9 mouse cellular contexts compared by ENCODE assay signal in genomic region chr4:46919144-46919543, GRCm38 (mm10).
DNase-seq lines count a peak whose midpoint lies in the region; ATAC-seq and TF ChIP-seq lines count a peak whose summit lies in the region.
"Had no signal": no experiment of that assay in that cellular context is flagged by ENCODE, and none has a peak within 500 bp of the region (broad histone marks: within the 10 kb centered on the region; RNA-seq: fewer than 3 reads in every experiment).

No protein-coding gene starts in this region.

- TF ChIP-seq CTCF in liver, embryonic 14.5 days (IDR thresholded peaks at IDR 0.05; ENCODE audit: low read depth) = 0 out of 2 replicates have a peak, but pooled peaks have one; percentile 8

- no peak for DNase-seq in liver, embryonic 14.5 days (ENCODE audit: low read depth in 3 of 3, low spot score in 3 of 3)
- DNase-seq in liver, embryonic 11.5 days (ENCODE audit: low spot score) = no peak
- DNase-seq in forebrain, embryonic 11.5 days (ENCODE audit: low spot score) = peak; percentile 51
- DNase-seq in left cerebral cortex, postnatal 25 days (ENCODE audit: low spot score in 2 of 2) = peak; percentile 61 to 74
- DNase-seq in right cerebral cortex, postnatal 14 days = peak; percentile 43
- no peak for DNase-seq in urinary bladder, postnatal 36 days (ENCODE audit: low spot score in 2 of 2)
- no peak for DNase-seq in lung, postnatal 14 days
- DNase-seq in thymus, postnatal 0 days (ENCODE audit: low spot score) = no peak

- no peak overlapping the region for H3K4me2 ChIP-seq in liver, embryonic 14.5 days (ENCODE audit: low read depth)
- H3K4me2 ChIP-seq in liver, embryonic 11.5 days = no peak overlapping the region
- H3K4me2 ChIP-seq in forebrain, embryonic 11.5 days (ENCODE audit: low read depth, low read length, severe bottlenecking) = no peak overlapping the region

- H3K4me3 ChIP-seq in liver, embryonic 14.5 days (ENCODE audit: insufficient read depth in 1 of 2, low read depth in 2 of 2, low read length in 2 of 2) = no peak overlapping the region
- no peak overlapping the region for H3K4me3 ChIP-seq in liver, embryonic 11.5 days (ENCODE audit: low read depth, low read length)
- H3K4me3 ChIP-seq in forebrain, embryonic 11.5 days (ENCODE audit: low read depth, low read length) = no peak overlapping the region

- H3K27ac ChIP-seq in liver, embryonic 14.5 days = no peak overlapping the region
- no peak overlapping the region for H3K27ac ChIP-seq in liver, embryonic 11.5 days (ENCODE audit: low read depth, low read length)
- H3K27ac ChIP-seq in forebrain, embryonic 11.5 days (ENCODE audit: low read depth, low read length) = no peak overlapping the region

- no peak for ATAC-seq in liver, embryonic 14.5 days (ENCODE audit: insufficient read depth)
- no peak for ATAC-seq in liver, embryonic 11.5 days (replicated peaks; ENCODE audit: low FRiP score)
- ATAC-seq in forebrain, embryonic 11.5 days (replicated peaks; ENCODE audit: low FRiP score) = no peak
- ATAC-seq: lung, postnatal 0 days had no signal

- no peaks in the 10 kb centered on the region for H3K27me3 ChIP-seq in liver, embryonic 14.5 days (ENCODE audit: control insufficient read depth, insufficient read depth, low read length)
- H3K27me3 ChIP-seq in liver, embryonic 11.5 days (replicated peaks; ENCODE audit: control insufficient read depth, insufficient read depth, low read length) = no peaks in the 10 kb centered on the region
- H3K27me3 ChIP-seq in forebrain, embryonic 11.5 days (ENCODE audit: control insufficient read depth, insufficient read depth, low read length) = no peaks in the 10 kb centered on the region

- no peak for TF ChIP-seq EP300 in liver, embryonic 14.5 days (IDR thresholded peaks at IDR 0.05; ENCODE audit: low read depth)

- H3K36me3 ChIP-seq in liver, embryonic 14.5 days (replicated peaks; ENCODE audit: control insufficient read depth, insufficient read depth, low read depth) = no peaks in the 10 kb centered on the region
- H3K36me3 ChIP-seq in liver, embryonic 11.5 days (ENCODE audit: control insufficient read depth, insufficient read depth, low read length) = no peaks in the 10 kb centered on the region
- H3K36me3 ChIP-seq in forebrain, embryonic 11.5 days (ENCODE audit: control insufficient read depth, insufficient read depth, low read length) = no peaks in the 10 kb centered on the region

- 67% methylated on average over 8 of the region's 8 CpGs for WGBS in liver, embryonic 14.5 days (ENCODE audit: insufficient replicate concordance)
- 68% methylated on average over 8 of the region's 8 CpGs for WGBS in liver, embryonic 11.5 days
- 61% methylated on average over 8 of the region's 8 CpGs for WGBS in forebrain, embryonic 11.5 days

- no peaks in the 10 kb centered on the region for H3K9me3 ChIP-seq in liver, embryonic 14.5 days (ENCODE audit: control insufficient read depth, low read length)
- H3K9me3 ChIP-seq in liver, embryonic 11.5 days (ENCODE audit: control insufficient read depth, low read length) = no peaks in the 10 kb centered on the region
- H3K9me3 ChIP-seq in forebrain, embryonic 11.5 days (ENCODE audit: control insufficient read depth, low read length) = no peaks in the 10 kb centered on the region

- intact Hi-C loops in left cerebral cortex, postnatal 25 days (cut with DNase I) = loop anchor here (5.0 kb wide), 1 partner anchor 57 kb away; no protein-coding TSS in a partner anchor

- H3K4me1 ChIP-seq in liver, embryonic 14.5 days (replicated peaks; ENCODE audit: control insufficient read depth in 2 of 2, insufficient read depth in 2 of 2, low read length in 1 of 2) = peaks cover 0 to 6% of the 10 kb centered on the region in 2 experiments; a peak in 2 of 4 replicates
- no peaks in the 10 kb centered on the region for H3K4me1 ChIP-seq in liver, embryonic 11.5 days (replicated peaks; ENCODE audit: control insufficient read depth, insufficient read depth, low read length)
- H3K4me1 ChIP-seq in forebrain, embryonic 11.5 days (replicated peaks; ENCODE audit: control insufficient read depth, insufficient read depth, low read length) = no peaks in the 10 kb centered on the region

- no peak overlapping the region for H3K9ac ChIP-seq in liver, embryonic 14.5 days (replicated peaks)
- H3K9ac ChIP-seq in liver, embryonic 11.5 days (ENCODE audit: low read depth, low read length) = no peak overlapping the region
- no peak overlapping the region for H3K9ac ChIP-seq in forebrain, embryonic 11.5 days (ENCODE audit: low read length)

Comparison
In these comparisons a context has a peak if more than half of its experiments do, and no peak if none do; other contexts are left out.
1. DNase-seq: peak in forebrain, embryonic 11.5 days (single experiment), left cerebral cortex, postnatal 25 days (2 of 2) and right cerebral cortex, postnatal 14 days (single experiment); none in liver, embryonic 14.5 days (0 of 3), liver, embryonic 11.5 days (single experiment), urinary bladder, postnatal 36 days (0 of 2), lung, postnatal 14 days (single experiment) and thymus, postnatal 0 days (single experiment).